Mouse (Mus musculus) MEL (cell line): Measurements from ENCODE around the gene Fam185a.

Experiments
- CTCF ChIP-seq, 3 experiments: IDR thresholded peaks in 2 of 3; conservative IDR thresholded peaks in 1 of 3; 2 replicates each; pipeline ENCODE4 v1.5.1; 2011 to 2012; ENCODE audit warnings: low read length in 3 of 3, low read depth in 2 of 3, mild to moderate bottlenecking in 2 of 3, improper control_type of control experiment in 1 of 3, inconsistent platforms in 1 of 3, mixed read lengths in 1 of 3, moderate library complexity in 1 of 3; ENCODE audit not compliant: control insufficient read depth in 1 of 3, insufficient read depth in 1 of 3, poor library complexity in 1 of 3, severe bottlenecking in 1 of 3
- EP300 ChIP-seq, 2 experiments: IDR thresholded peaks; 2 replicates each; pipeline ENCODE4 v1.6.1; 2011; ENCODE audit warnings: improper control_type of control experiment in 2 of 2, low read length in 2 of 2, low read depth in 1 of 2, mild to moderate bottlenecking in 1 of 2
- ETS1 ChIP-seq: IDR thresholded peaks from 2 replicates; pipeline ENCODE4 v1.6.1; 2012; ENCODE audit warnings: low read depth, mild to moderate bottlenecking, inconsistent platforms, low read length, improper control_type of control experiment, moderate library complexity
- MAX ChIP-seq: IDR thresholded peaks from 2 replicates; pipeline ENCODE4 v1.6.1; 2011; ENCODE audit warnings: low read length, improper control_type of control experiment
- MYB ChIP-seq: IDR thresholded peaks from 2 replicates; pipeline ENCODE4 v1.6.1; 2011; ENCODE audit warnings: mild to moderate bottlenecking, low read depth, low read length, improper control_type of control experiment
- POLR2A ChIP-seq, 2 experiments: IDR thresholded peaks; 2 replicates each; pipeline ENCODE4 v1.6.1; 2011 to 2012; ENCODE audit warnings: low read length in 2 of 2, mild to moderate bottlenecking in 2 of 2, control low read depth in 1 of 2, improper control_type of control experiment in 1 of 2, low read depth in 1 of 2, moderate library complexity in 1 of 2; ENCODE audit not compliant: control insufficient read depth in 1 of 2, insufficient read depth in 1 of 2, poor library complexity in 1 of 2
- ZNF384 ChIP-seq: IDR thresholded peaks from 2 replicates; pipeline ENCODE4 v1.6.1; 2012; ENCODE audit warnings: low read depth, mild to moderate bottlenecking, inconsistent platforms, low read length, improper control_type of control experiment

- TF ChIP-seq EP300 (IDR thresholded peaks at IDR 0.05; ENCODE audit: low read depth in 1 of 2, low read length in 2 of 2) (peak in 1 of 2 experiments; percentile 7; a peak in 1 of 4 replicates), MAX (peak; percentile 54), ZNF384 (no peak), CTCF (IDR thresholded peaks at IDR 0.05 in 2 of 3, conservative IDR thresholded peaks at IDR 0.05 in 1 of 3; ENCODE audit: control insufficient read depth in 1 of 3, insufficient read depth in 1 of 3, low read depth in 2 of 3, low read length in 3 of 3, poor library complexity in 1 of 3, severe bottlenecking in 1 of 3) (no peak), ETS1 (no peak), POLR2A (IDR thresholded peaks at IDR 0.05; ENCODE audit: control insufficient read depth in 1 of 2, insufficient read depth in 1 of 2, low read depth in 1 of 2, low read length in 2 of 2, poor library complexity in 1 of 2) (no peak), MYB (no peak)
These were observed 30.2 kb upstream of the Fam185a start for GRCm38 (mm10) chr5:21394562-21394961.
